Mouse (Mus musculus) small intestine, adult 10 weeks (tissue): ENCODE measurements around the gene C1rb. TPM values are rescaled to one million over a fixed set of nuclear protein-coding genes. Genes with fewer than 3 reads are reported as not detected.

ENCODE experiments used
- polyA plus RNA-seq: library from polyadenylated mRNA; stranded (reverse); fragments of 350-450 nt; fragmentation: Illumina TruSeq; extraction: RNeasy Lipid Tissue Mini Kit (QIAGEN cat#74804); gene quantifications from one replicate; pipeline ENCODE4 v1.2.3, GENCODE M21; 2014; ENCODE audit warnings: low replicate concordance

The C1rb gene
- not detected for polyA plus RNA-seq

GRCm38 (mm10) chr6:124570026-124570425, at the start of gene C1rb:
Gene C1rb, plus strand, starts transcription at chr6:124570294.

GRCm38 (mm10) chr6:124542284-124542683, 27.8 kb upstream of the C1rb start, which contains the start of gene C1s1:
Gene C1s1, minus strand, starts transcription at chr6:124542359.

Other genes with a start within 250 kb of the C1rb start
- gene Pex5, start 155.2 kb upstream of the C1rb start, polyA plus RNA-seq = 10.2 TPM
- not detected for gene Clstn3, start 105.5 kb upstream of the C1rb start, polyA plus RNA-seq
- gene C1rl, start 77.2 kb upstream of the C1rb start, polyA plus RNA-seq = 0.33 TPM
- gene C1ra, start 57.9 kb upstream of the C1rb start, polyA plus RNA-seq = 4.6 TPM
- gene C1s1, start 27.9 kb upstream of the C1rb start, polyA plus RNA-seq = 34.9 TPM
- gene C1s2, start 65.8 kb downstream of the C1rb start, polyA plus RNA-seq = 0.30 TPM
- gene Lpcat3, start 92.7 kb downstream of the C1rb start, polyA plus RNA-seq = 128 TPM
- 8.9 TPM for gene Emg1, start 141.9 kb downstream of the C1rb start, polyA plus RNA-seq
- gene Phb2, start 142.0 kb downstream of the C1rb start, polyA plus RNA-seq = 27.4 TPM
- 0.89 TPM for gene Ptpn6, start 168.4 kb downstream of the C1rb start, polyA plus RNA-seq
- 1.6 TPM for gene Grcc10, start 171.1 kb downstream of the C1rb start, polyA plus RNA-seq
- not detected for gene Gm45234, start 185.7 kb downstream of the C1rb start, polyA plus RNA-seq
- gene Atn1, start 186.2 kb downstream of the C1rb start, polyA plus RNA-seq = 0.41 TPM
- 0.41 TPM for gene Eno2, start 199.4 kb downstream of the C1rb start, polyA plus RNA-seq
- not detected for gene Lrrc23, start 209.4 kb downstream of the C1rb start, polyA plus RNA-seq
- not detected for gene Spsb2, start 238.4 kb downstream of the C1rb start, polyA plus RNA-seq
- 27.8 TPM for gene Tpi1, start 244.0 kb downstream of the C1rb start, polyA plus RNA-seq